Mouse (Mus musculus) hindbrain, embryonic 12.5 days (tissue): ENCODE data around the gene Sprtn. TPM values are rescaled to one million over a fixed set of nuclear protein-coding genes. Genes with fewer than 3 reads are reported as not detected.

Experiments
- ATAC-seq: fragments of 200-750 bp; cut with Nextera tagmentation; 2 replicates; pipeline ENCODE4 v1.8.0; 2017; ENCODE audit warnings: moderate TSS enrichment; ENCODE audit not compliant: low FRiP score
- H3K27ac ChIP-seq: fragments of 300-500 bp; sonication (generic); 2 replicates; pipeline ENCODE4 v1.5.1; 2016; ENCODE audit warnings: mild to moderate bottlenecking
- H3K27me3 ChIP-seq: fragments of 300-500 bp; sonication (generic); 2 replicates; pipeline ENCODE4 v1.6.1; 2016; ENCODE audit warnings: mild to moderate bottlenecking
- H3K36me3 ChIP-seq: fragments of 300-500 bp; sonication (generic); 2 replicates; pipeline ENCODE4 v1.6.1; 2016; ENCODE audit warnings: mild to moderate bottlenecking
- H3K4me1 ChIP-seq: fragments of 300-500 bp; sonication (generic); 2 replicates; pipeline ENCODE4 v1.6.1; 2016
- H3K4me2 ChIP-seq: fragments of 300-500 bp; sonication (generic); replicated peaks from 2 replicates; pipeline ENCODE4 v1.6.1; 2016; ENCODE audit warnings: mild to moderate bottlenecking
- H3K4me3 ChIP-seq: fragments of 300-500 bp; sonication (generic); 2 replicates; pipeline ENCODE4 v1.5.1; 2016; ENCODE audit warnings: mild to moderate bottlenecking
- H3K9ac ChIP-seq: fragments of 300-500 bp; sonication (generic); 2 replicates; pipeline ENCODE4 v1.6.1; 2016; ENCODE audit warnings: mild to moderate bottlenecking, moderate library complexity
- H3K9me3 ChIP-seq: fragments of 300-500 bp; sonication (generic); replicated peaks from 2 replicates; pipeline ENCODE4 v1.6.1; 2016; ENCODE audit warnings: mild to moderate bottlenecking
- WGBS: fragments of 180-500 bp; shearing (Covaris S2); methylation state at CpG from one replicate; pipeline ENCODE4 v1.1.7; 2016; 5-methylcytosine and 5-hydroxymethylcytosine counted together
- polyA plus RNA-seq: library from polyadenylated mRNA; unstranded; fragments of >200 nt; fragmentation: Nextera tagmentation; extraction: Ambion mirVana; gene quantifications from 2 replicates; pipeline ENCODE4 v1.2.1, GENCODE M21; 2016

Gene Sprtn
- 15.2 and 17.0 TPM in 2 replicates for polyA plus RNA-seq

DNA sequence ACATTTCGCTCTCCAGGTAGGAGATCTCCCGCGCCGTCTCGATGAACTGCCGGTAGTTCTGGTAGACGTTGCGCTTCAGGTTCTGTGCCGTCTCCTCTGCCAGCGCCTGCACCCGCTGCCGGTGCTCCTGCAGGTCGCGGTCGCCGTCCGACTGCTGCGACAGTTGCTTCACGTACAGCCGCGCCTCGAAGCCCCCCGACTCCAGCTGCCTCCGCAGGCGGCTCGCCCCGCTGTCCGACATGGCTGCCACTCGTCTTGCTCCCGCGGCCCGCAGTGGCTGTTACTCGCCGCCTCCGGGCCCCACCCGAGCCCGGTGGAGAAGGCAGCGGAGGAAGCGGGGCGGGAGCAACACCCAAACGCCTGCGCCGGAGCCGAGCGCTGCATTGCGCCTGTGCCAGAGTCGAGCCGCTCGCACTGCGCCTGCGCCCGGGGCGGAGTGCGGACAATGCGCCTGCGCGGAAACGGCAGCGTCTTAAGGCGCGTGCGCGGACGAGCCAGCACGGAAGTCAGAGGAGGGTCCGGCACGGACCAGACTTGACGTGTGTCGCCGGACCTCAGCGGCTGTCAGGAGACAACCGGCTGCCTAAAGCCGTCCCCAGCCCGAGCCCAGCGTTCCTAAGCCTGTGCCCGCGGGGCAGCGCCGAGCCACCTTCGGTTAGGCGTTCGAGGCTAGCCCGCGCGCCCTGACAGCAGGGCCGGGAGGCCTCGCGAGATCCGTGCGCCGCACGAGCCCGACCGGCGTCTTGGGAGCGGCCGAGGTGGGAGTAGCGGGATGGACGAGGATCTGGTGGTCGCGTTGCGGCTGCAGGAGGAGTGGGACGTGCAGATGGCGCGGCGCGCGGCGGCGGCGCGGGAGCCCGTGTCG, at the start of gene Sprtn, which contains the start of gene Exoc8:
Gene Sprtn (plus strand): TSS at position 501 of the 865 bp plus-strand sequence.
Gene Exoc8 (minus strand): TSS at position 320 of the 865 bp plus-strand sequence.
- H3K9ac ChIP-seq, result peak within 1 kb of the TSS; percentile 91
- no peaks in the 10 kb centered on the region for H3K9me3 ChIP-seq
- peak within 1 kb of the TSS; percentile 95 for H3K4me2 ChIP-seq
- peak; percentile 82 for ATAC-seq
- H3K4me3 ChIP-seq, result peak within 1 kb of the TSS; percentile 91
- H3K36me3 ChIP-seq, result peaks cover 54% of the 10 kb centered on the region
- WGBS, result under 1% methylated on average over 114 of the region's 114 CpGs
- H3K27ac ChIP-seq, result peak within 1 kb of the TSS; percentile 84
- peaks cover 36% of the 10 kb centered on the region for H3K4me1 ChIP-seq
- no peaks in the 10 kb centered on the region for H3K27me3 ChIP-seq

DNA sequence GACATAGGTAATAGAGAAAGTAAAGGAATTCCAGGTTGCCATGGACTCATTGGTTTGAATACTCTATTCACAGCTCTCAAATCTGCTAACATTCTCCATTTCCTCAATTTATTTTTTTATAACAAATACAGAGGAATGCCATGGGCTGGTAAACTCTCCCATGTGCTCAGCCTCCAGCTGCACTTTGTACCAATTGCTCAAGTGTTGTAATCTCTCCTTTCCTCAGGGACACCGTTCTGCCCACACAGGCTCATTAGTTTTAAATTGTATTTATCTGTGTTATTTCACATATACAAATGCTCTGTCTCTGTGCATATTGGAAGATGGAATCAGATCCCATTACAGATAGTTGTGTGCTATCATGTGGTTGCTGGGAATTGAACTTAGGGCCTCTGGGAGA, 44.2 kb upstream of the Sprtn start:
- WGBS, result 95% methylated on average over 1 of the region's 1 CpGs
- Histone ChIP-seq H3K4me3 (no peak overlapping the region), H3K4me1 (no peaks in the 10 kb centered on the region), H3K27me3 (no peaks in the 10 kb centered on the region), H3K9me3 (no peaks in the 10 kb centered on the region), H3K9ac (no peak overlapping the region), H3K4me2 (no peak overlapping the region), H3K36me3 (peaks cover 59% of the 10 kb centered on the region), H3K27ac (no peak overlapping the region)
- no peak for ATAC-seq

DNA sequence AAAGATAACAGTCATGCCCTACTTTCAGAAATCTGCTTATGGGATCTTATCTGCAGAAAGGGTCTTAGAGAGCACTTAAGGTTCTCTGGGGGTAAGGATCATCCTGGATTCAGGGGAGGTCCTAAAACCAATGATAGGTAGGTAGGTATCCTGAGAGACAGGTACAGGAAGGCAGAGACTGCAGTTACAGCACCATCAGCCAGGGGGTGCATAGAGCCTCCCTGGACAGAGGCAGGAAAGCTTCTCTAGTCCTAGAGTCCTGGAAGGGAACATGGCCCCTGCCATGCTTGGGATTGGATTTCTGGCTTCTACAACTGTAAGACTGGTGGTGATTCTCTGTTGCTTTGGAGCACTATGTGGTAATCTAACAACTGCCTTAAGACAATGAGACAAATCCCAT, 38.2 kb upstream of the Sprtn start:
- Histone ChIP-seq H3K27me3 (no peaks in the 10 kb centered on the region), H3K9me3 (no peaks in the 10 kb centered on the region), H3K36me3 (peaks cover 59% of the 10 kb centered on the region), H3K27ac (no peak overlapping the region), H3K4me1 (peaks cover 13% of the 10 kb centered on the region), H3K4me2 (no peak overlapping the region), H3K4me3 (no peak overlapping the region), H3K9ac (no peak overlapping the region)
- no peak for ATAC-seq

DNA sequence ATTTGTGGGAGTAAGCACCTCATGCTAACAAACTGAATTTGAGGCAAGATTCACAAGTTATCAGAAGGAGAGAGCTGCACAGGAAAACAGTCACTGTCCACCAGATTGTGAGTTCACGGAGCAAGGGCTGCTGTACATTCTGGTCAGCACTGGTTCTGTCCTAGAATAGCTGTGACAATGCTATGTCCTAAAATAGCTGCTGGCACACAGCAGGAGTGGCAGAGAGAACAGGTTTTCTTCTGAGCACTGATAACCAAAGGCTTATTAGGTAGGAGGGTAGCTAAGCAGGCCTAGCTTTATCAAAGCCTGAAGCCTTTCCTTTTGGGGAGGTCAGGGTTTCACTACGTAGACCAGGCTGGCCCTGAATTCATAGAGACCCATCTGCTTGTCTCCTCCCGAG, 37.5 kb upstream of the Sprtn start:
- no peak overlapping the region for H3K4me2 ChIP-seq
- no peak overlapping the region for H3K27ac ChIP-seq
- no peaks in the 10 kb centered on the region for H3K27me3 ChIP-seq
- peaks cover 52% of the 10 kb centered on the region for H3K36me3 ChIP-seq
- WGBS, result 84% methylated on average over 3 of the region's 3 CpGs
- no peak for ATAC-seq
- no peak overlapping the region for H3K4me3 ChIP-seq
- H3K4me1 ChIP-seq, result peaks cover 13% of the 10 kb centered on the region
- H3K9me3 ChIP-seq, result no peaks in the 10 kb centered on the region
- no peak overlapping the region for H3K9ac ChIP-seq

DNA sequence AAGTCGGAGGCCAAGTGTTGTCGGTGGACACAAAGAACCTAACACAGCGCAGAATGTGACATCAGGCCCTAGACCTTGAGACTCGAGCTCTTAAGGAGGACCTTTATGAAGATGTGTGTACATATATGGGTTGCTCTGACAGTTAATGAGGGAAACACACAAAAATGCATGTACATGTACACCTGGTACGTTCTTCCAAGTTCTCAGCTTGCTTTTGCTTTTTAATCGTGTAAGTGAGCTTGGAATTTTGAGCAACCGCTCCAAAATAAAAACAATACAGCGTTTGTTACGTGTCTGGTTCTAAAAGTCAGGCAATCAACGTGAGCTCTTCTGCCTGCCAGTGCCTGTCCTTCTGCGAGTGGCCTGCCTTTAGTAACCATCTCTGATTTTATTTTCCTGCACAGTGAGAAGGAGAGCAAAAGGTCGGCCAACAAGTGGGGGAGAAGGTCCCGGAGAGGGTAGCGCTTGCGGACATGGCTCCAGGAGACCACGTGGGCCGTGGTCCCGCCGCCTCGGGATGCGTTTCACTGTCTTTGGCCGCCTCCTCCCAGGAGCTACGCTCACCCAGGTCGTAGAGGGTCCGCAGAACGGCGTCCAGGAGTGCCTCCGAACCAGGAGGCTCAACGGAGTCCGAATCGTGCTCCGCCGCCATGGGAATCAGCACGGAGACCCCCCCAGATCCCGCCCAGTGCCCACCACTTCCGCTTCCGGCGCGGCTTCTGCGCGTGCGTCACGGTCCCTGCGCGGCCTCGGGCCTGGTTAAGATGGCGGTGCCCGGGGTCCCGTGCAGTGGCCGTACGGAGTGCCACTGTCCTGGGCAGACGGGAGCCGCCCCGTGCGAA, 35.1 kb upstream of the Sprtn start, which contains the start of the genes Gnpat and 2810004N23Rik:
Gene Gnpat (plus strand): TSS at position 713 of the 842 bp plus-strand sequence.
Gene 2810004N23Rik (minus strand): TSS at position 800 of the 842 bp plus-strand sequence.
- Histone ChIP-seq H3K9me3 (no peaks in the 10 kb centered on the region), H3K27me3 (no peaks in the 10 kb centered on the region), H3K27ac (peak within 1 kb of the TSS; percentile 92), H3K36me3 (peaks cover 34% of the 10 kb centered on the region), H3K4me3 (peak within 1 kb of the TSS; percentile 94), H3K4me1 (peaks cover 17% of the 10 kb centered on the region), H3K4me2 (peak within 1 kb of the TSS; percentile 83), H3K9ac (peak within 1 kb of the TSS; percentile 94)
- 1% methylated on average over 54 of the region's 55 CpGs for WGBS
- ATAC-seq, result peak; percentile 99

DNA sequence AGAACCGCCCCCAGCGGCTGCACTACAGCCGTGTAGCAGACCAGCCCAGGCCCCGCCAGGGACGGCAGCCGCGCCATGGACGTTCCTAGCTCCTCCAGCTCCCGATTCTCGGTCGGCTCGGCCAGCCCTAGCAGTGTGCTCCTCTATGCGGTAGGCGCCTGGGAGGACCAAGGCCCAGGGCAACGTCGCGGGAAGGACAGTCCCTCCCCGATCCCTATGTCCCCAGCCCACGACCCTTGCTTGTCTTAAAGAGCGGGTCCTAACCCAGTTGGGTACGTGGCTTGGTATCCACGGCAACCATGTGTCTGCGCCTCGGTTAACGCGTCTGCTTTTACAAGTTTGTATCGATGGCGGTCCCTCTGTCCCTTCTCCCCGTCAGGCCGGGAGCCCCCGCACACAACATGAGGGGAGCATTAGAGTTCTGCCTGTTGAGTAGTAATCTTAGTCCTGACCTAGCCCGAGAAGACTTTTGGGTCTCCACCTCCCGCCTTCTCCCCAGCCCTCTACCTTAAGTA, 34.5 kb upstream of the Sprtn start:
- H3K27ac ChIP-seq, result peak overlapping the region; percentile 92
- H3K36me3 ChIP-seq, result peaks cover 28% of the 10 kb centered on the region
- H3K27me3 ChIP-seq, result no peaks in the 10 kb centered on the region
- WGBS, result 0% methylated on average over 33 of the region's 33 CpGs
- peak overlapping the region; percentile 94 for H3K4me3 ChIP-seq
- peak overlapping the region; percentile 94 for H3K9ac ChIP-seq
- H3K9me3 ChIP-seq, result no peaks in the 10 kb centered on the region
- peaks cover 17% of the 10 kb centered on the region for H3K4me1 ChIP-seq
- peak overlapping the region; percentile 83 for H3K4me2 ChIP-seq
- peak; percentile 88 for ATAC-seq

DNA sequence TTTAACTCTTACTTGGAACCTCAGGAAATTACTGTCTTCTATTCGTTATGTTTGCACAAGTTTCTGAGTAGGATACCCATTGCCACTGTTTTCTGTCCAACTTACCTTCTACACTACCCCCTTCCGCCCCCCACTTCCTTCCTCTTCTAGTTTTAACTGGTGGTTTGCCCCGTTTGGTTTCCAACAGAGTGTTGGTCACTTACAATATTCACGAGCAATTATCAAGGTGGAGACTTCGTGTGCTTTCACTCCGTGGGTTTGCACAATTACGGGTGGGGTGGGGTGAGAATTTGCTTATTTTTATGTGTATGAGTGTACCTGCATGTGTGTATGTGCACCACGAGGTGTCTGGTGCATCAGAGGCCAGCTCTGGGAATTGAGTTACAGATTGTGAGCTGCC, 34.0 kb upstream of the Sprtn start:
- H3K9me3 ChIP-seq, result no peaks in the 10 kb centered on the region
- ATAC-seq, result no peak
- peak overlapping the region; percentile 94 for H3K9ac ChIP-seq
- 24% methylated on average over 8 of the region's 8 CpGs for WGBS
- peaks cover 17% of the 10 kb centered on the region for H3K4me1 ChIP-seq
- H3K4me2 ChIP-seq, result peak overlapping the region; percentile 83
- H3K4me3 ChIP-seq, result peak overlapping the region; percentile 94
- peaks cover 23% of the 10 kb centered on the region for H3K36me3 ChIP-seq
- H3K27me3 ChIP-seq, result no peaks in the 10 kb centered on the region
- no peak overlapping the region for H3K27ac ChIP-seq

DNA sequence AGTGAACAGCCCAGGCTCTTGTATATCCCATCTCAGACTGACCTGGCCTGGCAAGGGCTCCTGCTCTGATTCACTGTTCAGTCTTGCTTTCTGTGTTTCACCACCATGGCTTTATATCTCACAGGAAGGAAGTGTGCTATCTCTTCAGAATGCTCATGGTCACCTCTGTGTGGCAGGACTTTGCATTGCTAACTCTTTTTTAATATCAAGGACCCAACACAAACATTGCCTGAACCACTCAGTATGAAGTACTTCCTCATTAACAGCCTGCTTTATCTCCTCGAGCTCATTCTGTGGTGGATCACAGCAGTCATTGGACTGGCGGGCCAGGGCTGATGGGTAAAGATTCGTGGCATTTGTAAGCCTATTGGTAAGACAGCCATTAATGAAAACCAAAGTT, 31.0 kb upstream of the Sprtn start:
- H3K4me3 ChIP-seq, result no peak overlapping the region
- no peak overlapping the region for H3K4me2 ChIP-seq
- peaks cover 14% of the 10 kb centered on the region for H3K36me3 ChIP-seq
- H3K9me3 ChIP-seq, result no peaks in the 10 kb centered on the region
- H3K27me3 ChIP-seq, result no peaks in the 10 kb centered on the region
- WGBS, result 83% methylated on average over 3 of the region's 3 CpGs
- no peak overlapping the region for H3K9ac ChIP-seq
- H3K4me1 ChIP-seq, result peaks cover 17% of the 10 kb centered on the region
- no peak overlapping the region for H3K27ac ChIP-seq
- no peak for ATAC-seq

DNA sequence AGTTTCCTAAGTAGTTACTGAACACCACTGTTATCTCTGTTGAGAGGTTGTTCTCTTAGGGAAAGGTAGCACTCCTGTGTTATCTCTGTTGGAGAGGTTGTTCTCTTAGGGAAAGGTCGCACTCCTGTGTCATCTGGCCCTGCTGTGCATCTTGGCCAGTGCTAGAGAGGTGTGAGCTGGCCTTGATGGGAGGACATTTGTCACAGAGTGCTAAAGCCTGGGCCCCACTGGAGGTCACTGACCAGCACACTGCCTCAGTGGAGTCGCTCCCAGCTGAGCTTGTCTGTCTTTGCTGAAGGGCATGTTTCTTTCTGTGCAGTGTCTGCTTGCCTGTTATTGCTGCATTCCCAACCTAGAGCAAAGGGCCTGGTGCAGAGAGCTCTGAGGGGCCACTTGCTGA, 30.6 kb upstream of the Sprtn start:
- no peak overlapping the region for H3K4me3 ChIP-seq
- no peak for ATAC-seq
- no peak overlapping the region for H3K27ac ChIP-seq
- WGBS, result 80% methylated on average over 2 of the region's 2 CpGs
- no peak overlapping the region for H3K4me2 ChIP-seq
- H3K9ac ChIP-seq, result no peak overlapping the region
- peaks cover 14% of the 10 kb centered on the region for H3K4me1 ChIP-seq
- H3K27me3 ChIP-seq, result no peaks in the 10 kb centered on the region
- H3K9me3 ChIP-seq, result no peaks in the 10 kb centered on the region
- peaks cover 18% of the 10 kb centered on the region for H3K36me3 ChIP-seq

DNA sequence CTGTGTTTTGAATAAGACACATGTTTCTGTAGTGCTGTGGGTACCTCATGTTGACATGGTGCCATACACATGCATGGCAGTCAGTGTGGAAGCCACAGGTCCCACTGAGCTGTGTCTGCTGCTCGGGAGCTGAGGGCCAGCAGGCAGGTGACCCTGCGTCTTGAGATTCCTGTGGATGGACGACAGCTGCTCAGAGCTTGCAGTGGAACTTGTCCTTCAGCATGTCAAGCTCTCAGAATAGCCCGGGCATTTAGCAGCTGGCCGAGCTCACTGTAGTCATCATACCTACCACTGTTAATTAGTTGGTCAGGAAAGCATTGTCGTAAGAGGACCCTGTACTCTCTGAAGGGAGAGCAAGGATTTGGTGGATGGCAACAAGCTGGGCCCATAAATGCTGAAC, 28.0 kb upstream of the Sprtn start:
- no peak overlapping the region for H3K4me3 ChIP-seq
- ATAC-seq, result no peak
- 89% methylated on average over 6 of the region's 6 CpGs for WGBS
- no peaks in the 10 kb centered on the region for H3K9me3 ChIP-seq
- no peaks in the 10 kb centered on the region for H3K27me3 ChIP-seq
- peaks cover 43% of the 10 kb centered on the region for H3K36me3 ChIP-seq
- H3K4me2 ChIP-seq, result no peak overlapping the region
- H3K27ac ChIP-seq, result no peak overlapping the region
- no peak overlapping the region for H3K9ac ChIP-seq
- H3K4me1 ChIP-seq, result peaks cover 4% of the 10 kb centered on the region; the same call in 1 of the 2 replicates

DNA sequence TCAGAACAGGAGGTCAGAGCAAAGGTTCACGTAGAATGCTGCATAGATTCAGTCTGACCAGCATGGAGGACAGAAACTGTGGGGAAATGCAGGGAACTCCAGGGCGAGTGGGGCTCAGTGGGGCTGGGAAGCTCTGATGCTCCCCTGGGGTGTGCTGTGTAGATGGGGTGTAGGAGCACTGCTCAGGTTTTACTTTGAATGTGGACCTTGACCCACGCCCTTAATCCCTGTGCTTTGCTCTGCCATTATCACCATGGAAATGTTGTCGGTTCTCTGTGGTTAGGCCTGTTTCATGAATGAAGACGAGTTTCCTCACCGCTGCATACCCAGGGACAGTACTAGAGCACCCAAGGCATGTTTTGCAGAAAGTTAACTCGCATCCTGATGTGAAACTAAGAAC, 26.2 kb upstream of the Sprtn start:
- Histone ChIP-seq H3K27ac (no peak overlapping the region), H3K4me3 (no peak overlapping the region), H3K9ac (no peak overlapping the region), H3K27me3 (no peaks in the 10 kb centered on the region), H3K4me2 (no peak overlapping the region), H3K9me3 (no peaks in the 10 kb centered on the region), H3K36me3 (peaks cover 56% of the 10 kb centered on the region), H3K4me1 (peaks cover 4% of the 10 kb centered on the region; the same call in 1 of the 2 replicates)
- 90% methylated on average over 7 of the region's 7 CpGs for WGBS
- ATAC-seq, result no peak

DNA sequence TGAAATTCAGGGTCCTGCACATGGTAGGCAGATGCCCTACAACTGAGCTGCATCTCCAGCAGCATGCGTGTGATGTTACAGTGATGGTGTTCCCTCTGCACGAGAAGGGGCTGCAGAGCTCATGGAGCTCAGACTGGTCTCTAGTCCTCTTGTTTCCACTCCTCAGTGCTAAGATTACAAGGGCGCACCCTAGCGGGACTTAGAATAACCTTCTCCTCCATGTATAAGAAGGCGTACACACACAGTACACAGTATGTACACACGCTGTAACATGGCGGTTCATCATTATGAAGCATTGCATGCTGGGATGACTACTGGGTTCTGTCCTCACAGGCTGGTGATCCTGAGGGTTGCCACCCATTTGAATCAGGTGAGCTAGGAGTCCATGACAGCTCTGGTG, 25.6 kb upstream of the Sprtn start:
- WGBS, result 92% methylated on average over 7 of the region's 7 CpGs
- H3K36me3 ChIP-seq, result peaks cover 61% of the 10 kb centered on the region

More for the DNA sequence above, 25.6 kb upstream of the Sprtn start:
- Histone ChIP-seq H3K4me1 (peaks cover 3% of the 10 kb centered on the region; the same call in 1 of the 2 replicates), H3K27ac (no peak overlapping the region), H3K9me3 (no peaks in the 10 kb centered on the region), H3K4me2 (no peak overlapping the region), H3K9ac (no peak overlapping the region), H3K27me3 (no peaks in the 10 kb centered on the region), H3K4me3 (no peak overlapping the region)
- ATAC-seq, result no peak
